Mouse (Mus musculus) intestine, embryonic 15.5 days (tissue): ENCODE measurements around the gene Setdb2. TPM values are rescaled to one million over a fixed set of nuclear protein-coding genes. Genes with fewer than 3 reads are reported as not detected.
A peak's percentile ranks its signal among the peaks of the same experiment; 100 is the strongest.

Experiments used
- ATAC-seq: fragments of 200-750 bp; cut with Nextera tagmentation; 2 replicates; pipeline ENCODE4 v1.8.0; 2017; ENCODE audit warnings: moderate TSS enrichment, moderate library complexity
- H3K27ac ChIP-seq: fragments of 300-500 bp; sonication (generic); 2 replicates; pipeline ENCODE4 v1.5.1; 2015; ENCODE audit warnings: mild to moderate bottlenecking, inconsistent platforms
- H3K27me3 ChIP-seq: fragments of 300-500 bp; sonication (generic); replicated peaks from 2 replicates; pipeline ENCODE4 v1.6.1; 2015; ENCODE audit warnings: inconsistent platforms
- H3K36me3 ChIP-seq: fragments of 300-500 bp; sonication (generic); 2 replicates; pipeline ENCODE4 v1.6.1; 2015; ENCODE audit warnings: inconsistent platforms
- H3K4me1 ChIP-seq: fragments of 300-500 bp; sonication (generic); replicated peaks from 2 replicates; pipeline ENCODE4 v1.6.1; 2015; ENCODE audit warnings: inconsistent platforms
- H3K4me2 ChIP-seq: fragments of 300-500 bp; sonication (generic); replicated peaks from 2 replicates; pipeline ENCODE4 v1.6.1; 2015; ENCODE audit warnings: mild to moderate bottlenecking, inconsistent platforms
- H3K4me3 ChIP-seq: fragments of 300-500 bp; sonication (generic); replicated peaks from 2 replicates; pipeline ENCODE4 v1.5.1; 2015; ENCODE audit warnings: inconsistent platforms
- H3K9ac ChIP-seq: fragments of 300-500 bp; sonication (generic); 2 replicates; pipeline ENCODE4 v1.6.1; 2015; ENCODE audit warnings: inconsistent platforms
- H3K9me3 ChIP-seq: fragments of 300-500 bp; sonication (generic); 2 replicates; pipeline ENCODE4 v1.6.1; 2016; ENCODE audit warnings: inconsistent platforms
- WGBS: fragments of 180-500 bp; shearing (Covaris S2); methylation state at CpG from one replicate; pipeline ENCODE4 v1.1.7; 2015; 5-methylcytosine and 5-hydroxymethylcytosine counted together
- polyA plus RNA-seq: library from polyadenylated mRNA; unstranded; fragments of >200 nt; fragmentation: Nextera tagmentation; extraction: Ambion mirVana; gene quantifications from 2 replicates; pipeline ENCODE4 v1.2.1, GENCODE M21; 2015

The Setdb2 gene
- polyA plus RNA-seq, 1 experiment from 2014 or later: 9.6 TPM

DNA sequence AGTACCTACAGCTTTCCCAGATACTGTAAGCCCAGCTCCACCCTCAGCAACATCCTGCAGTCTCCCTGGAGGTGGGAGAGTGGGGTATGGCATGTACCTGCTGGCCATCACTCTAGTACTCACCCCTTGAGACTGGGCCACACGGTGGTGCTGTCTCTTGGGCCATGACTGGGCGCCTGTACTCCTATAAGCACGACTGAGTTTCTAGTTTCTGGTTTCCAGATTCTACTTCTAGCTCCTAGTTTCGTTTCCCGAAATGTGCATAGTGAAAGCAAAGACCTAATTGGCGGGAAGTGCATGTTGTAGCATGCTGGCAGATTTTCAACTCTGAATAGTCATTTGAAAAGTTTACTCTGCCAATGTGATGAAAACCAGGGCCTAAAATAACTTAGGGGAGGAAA is 75.4 kb downstream of the Setdb2 start, which contains the start of gene Phf11d:
TSS of gene Phf11d (minus strand) at position 227 of the 401 bp plus-strand sequence.
- Histone ChIP-seq H3K4me3 (no peak within 1 kb of the TSS), H3K27ac (peak within 1 kb of the TSS; percentile 58; the same call in 1 of the 2 replicates), H3K4me2 (peak within 1 kb of the TSS; percentile 39), H3K27me3 (no peaks in the 10 kb centered on the region), H3K9ac (no peak within 1 kb of the TSS), H3K4me1 (no peaks in the 10 kb centered on the region), H3K9me3 (no peaks in the 10 kb centered on the region), H3K36me3 (no peaks in the 10 kb centered on the region)
- ATAC-seq: peak; percentile 51
- WGBS: 49% methylated on average over 6 of the region's 6 CpGs

Other genes starting within 250 kb of the Setdb2 start
- gene Rcbtb1, start 239.7 kb downstream of the Setdb2 start, polyA plus RNA-seq: 51.8 and 54.0 TPM in 2 replicates
- gene Gm6904, start 180.7 kb downstream of the Setdb2 start, polyA plus RNA-seq: not detected in 2 replicates
- 0.10 and 0.27 TPM in 2 replicates for gene Phf11a, start 143.4 kb downstream of the Setdb2 start, polyA plus RNA-seq
- gene Phf11b, start 99.5 kb downstream of the Setdb2 start, polyA plus RNA-seq: 0.82 and 0.92 TPM in 2 replicates
- 2.0 and 3.0 TPM in 2 replicates for gene Phf11d, start 75.4 kb downstream of the Setdb2 start, polyA plus RNA-seq
- gene Phf11c, start 45.5 kb downstream of the Setdb2 start, polyA plus RNA-seq: 0.40 and 0.44 TPM in 2 replicates
- 35.6 and 40.0 TPM in 2 replicates for gene Cab39l, start 88 bp upstream of the Setdb2 start, polyA plus RNA-seq
- 31.0 and 31.4 TPM in 2 replicates for gene Cdadc1, start 157.1 kb upstream of the Setdb2 start, polyA plus RNA-seq
- gene Shisa2, start 184.4 kb upstream of the Setdb2 start, polyA plus RNA-seq: 9.7 and 10.6 TPM in 2 replicates